Mouse (Mus musculus) G1E-ER4 (cell line): ENCODE measurements around the gene Gm960. TPM values are rescaled to one million over a fixed set of nuclear protein-coding genes. Genes with fewer than 3 reads are reported as not detected.

Source experiments
- GATA1 ChIP-seq: IDR thresholded peaks from one replicate; pipeline ENCODE4 v1.8.0; 2012; ENCODE audit warnings: low read length, inconsistent platforms
- polyA plus RNA-seq: library from polyadenylated mRNA; stranded (reverse); fragments of >175 nt; gene quantifications from 2 replicates; pipeline ENCODE4 v1.2.3, GENCODE M21; 2012

Gene Gm960
- polyA plus RNA-seq, 1 experiment: 0.24 TPM

DNA sequence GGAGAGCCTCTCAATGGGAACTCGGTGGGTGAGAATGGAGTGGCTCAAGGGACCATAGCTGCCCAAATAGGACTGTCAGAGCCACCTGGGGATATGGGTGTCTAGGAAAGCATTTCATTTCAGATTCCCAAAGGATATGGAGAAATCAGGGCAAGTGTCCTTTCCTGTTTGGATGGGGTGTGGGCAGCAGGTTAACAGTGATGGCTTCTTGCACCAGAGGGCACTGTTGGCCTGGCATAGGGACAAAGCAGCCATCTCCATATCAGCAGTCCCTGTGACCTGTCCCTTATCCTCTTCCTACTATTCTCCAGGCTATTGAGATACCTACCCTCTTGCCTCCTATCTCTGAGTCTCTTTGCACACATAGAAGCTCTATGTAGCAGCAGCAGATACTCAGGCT lies 109.4 kb downstream of the Gm960 start:
- no peak for TF ChIP-seq GATA1

DNA sequence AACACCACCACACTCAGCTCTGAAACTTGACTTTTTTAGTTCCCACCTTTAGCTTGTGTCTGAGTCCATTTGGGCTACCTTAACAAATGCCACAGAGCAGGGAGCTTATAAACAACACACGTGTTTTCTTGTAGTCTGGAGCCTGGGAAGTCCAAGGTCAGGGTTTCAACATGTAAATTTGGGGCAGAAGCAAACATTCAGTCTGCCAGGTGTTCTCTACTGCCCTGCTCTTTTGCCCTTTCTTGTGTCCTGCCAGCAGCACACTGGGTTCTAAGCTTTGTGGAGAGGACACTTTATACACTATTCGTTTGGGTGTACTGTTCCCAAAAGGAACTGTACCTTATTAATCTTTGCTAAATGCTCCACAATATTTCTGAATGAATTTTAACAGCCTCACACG lies 110.0 kb downstream of the Gm960 start:
- TF ChIP-seq GATA1: no peak

GRCm38 (mm10) chr19:4587426-4587825 lies 111.0 kb downstream of the Gm960 start:
- no peak for TF ChIP-seq GATA1

GRCm38 (mm10) chr19:4583856-4584255 lies 114.6 kb downstream of the Gm960 start:
- no peak for TF ChIP-seq GATA1

- TF ChIP-seq GATA1: no peak
Measured at GRCm38 (mm10) chr19:4579296-4579695, 119.2 kb downstream of the Gm960 start.

- no peak for TF ChIP-seq GATA1
Measured at GRCm38 (mm10) chr19:4578799-4579198, 119.7 kb downstream of the Gm960 start.

Other genes with a start within 250 kb of the Gm960 start
- gene Syt12, start 221.2 kb downstream of the Gm960 start, polyA plus RNA-seq: not detected in 2 replicates
- not detected in 2 replicates for gene 2010003K11Rik, start 200.1 kb downstream of the Gm960 start, polyA plus RNA-seq
- 20.4 TPM in 2 replicates for gene Pcx, start 188.2 kb downstream of the Gm960 start, polyA plus RNA-seq
- 14.9 and 15.4 TPM in 2 replicates for gene Lrfn4, start 83.0 kb downstream of the Gm960 start, polyA plus RNA-seq
- 17.6 and 40.7 TPM in 2 replicates for gene Rce1, start 73.0 kb downstream of the Gm960 start, polyA plus RNA-seq
- 0.01 and 0.02 TPM in 2 replicates for gene Sptbn2, start 12.5 kb upstream of the Gm960 start, polyA plus RNA-seq
- gene Rbm4b, start 57.8 kb upstream of the Gm960 start, polyA plus RNA-seq: 4.6 and 5.3 TPM in 2 replicates
- gene Rbm4, start 95.2 kb upstream of the Gm960 start, polyA plus RNA-seq: 1.8 and 15.4 TPM in 2 replicates
- gene Gm21992, start 112.9 kb upstream of the Gm960 start, polyA plus RNA-seq: 1.7 and 12.6 TPM in 2 replicates
- 46.8 and 61.5 TPM in 2 replicates for gene Rbm14, start 113.0 kb upstream of the Gm960 start, polyA plus RNA-seq
- 56.4 and 100 TPM in 2 replicates for gene Ccs, start 140.7 kb upstream of the Gm960 start, polyA plus RNA-seq
- gene Ccdc87, start 140.7 kb upstream of the Gm960 start, polyA plus RNA-seq: 0.02 TPM in 1 of 2 replicates, not detected in the other
- not detected in 2 replicates for gene Ctsf, start 156.5 kb upstream of the Gm960 start, polyA plus RNA-seq
- 0.50 and 0.64 TPM in 2 replicates for gene Actn3, start 179.2 kb upstream of the Gm960 start, polyA plus RNA-seq
- gene Zdhhc24, start 180.0 kb upstream of the Gm960 start, polyA plus RNA-seq: 2.4 and 3.2 TPM in 2 replicates
- gene Bbs1, start 208.0 kb upstream of the Gm960 start, polyA plus RNA-seq: 3.6 and 4.9 TPM in 2 replicates
- 72.5 and 78.7 TPM in 2 replicates for gene Dpp3, start 229.6 kb upstream of the Gm960 start, polyA plus RNA-seq
- gene Peli3, start 244.5 kb upstream of the Gm960 start, polyA plus RNA-seq: 0.09 and 0.31 TPM in 2 replicates